Mouse (Mus musculus) lung, postnatal 0 days (tissue): ENCODE results near the gene Cyp2d11.

Source experiments
- CTCF ChIP-seq: IDR thresholded peaks from 2 replicates; pipeline ENCODE4 v1.5.1; 2016; ENCODE audit warnings: antibody characterized with exemption, mild to moderate bottlenecking
- EP300 ChIP-seq: IDR thresholded peaks from 2 replicates; pipeline ENCODE4 v1.6.1; 2016; ENCODE audit warnings: antibody characterized with exemption, mild to moderate bottlenecking, control low read depth

GRCm38 (mm10) chr15:82437975-82438617 lies 44.3 kb upstream of the Cyp2d11 start:
- TF ChIP-seq CTCF (peak; percentile 27; the same call in 1 of the 2 replicates), EP300 (no peak)
